Mouse (Mus musculus) embryonic facial prominence, embryonic 13.5 days (tissue): Measurements from ENCODE around the gene Fat2. TPM values are rescaled to one million over a fixed set of nuclear protein-coding genes. Genes with fewer than 3 reads are reported as not detected.

Experiments used
- ATAC-seq: fragments of 200-750 bp; cut with Nextera tagmentation; 2 replicates; pipeline ENCODE4 v1.8.0; 2017; ENCODE audit warnings: low read depth; ENCODE audit not compliant: insufficient number of reproducible peaks, insufficient read depth, low FRiP score, low TSS enrichment
- H3K27ac ChIP-seq: fragments of 300-500 bp; sonication (generic); 2 replicates; pipeline ENCODE4 v1.5.1; 2015; ENCODE audit warnings: moderate library complexity, mild to moderate bottlenecking, inconsistent platforms
- H3K27me3 ChIP-seq: fragments of 300-500 bp; sonication (generic); 2 replicates; pipeline ENCODE4 v1.6.1; 2015; ENCODE audit warnings: mild to moderate bottlenecking, inconsistent platforms
- H3K36me3 ChIP-seq: fragments of 300-500 bp; sonication (generic); 2 replicates; pipeline ENCODE4 v1.6.1; 2015; ENCODE audit warnings: mild to moderate bottlenecking, inconsistent platforms
- H3K4me1 ChIP-seq: fragments of 300-500 bp; sonication (generic); 2 replicates; pipeline ENCODE4 v1.6.1; 2015; ENCODE audit warnings: inconsistent platforms
- H3K4me2 ChIP-seq: fragments of 300-500 bp; sonication (generic); 2 replicates; pipeline ENCODE4 v1.6.1; 2015; ENCODE audit warnings: moderate library complexity, mild to moderate bottlenecking, inconsistent platforms
- H3K4me3 ChIP-seq: fragments of 300-500 bp; sonication (generic); 2 replicates; pipeline ENCODE4 v1.5.1; 2015; ENCODE audit warnings: mild to moderate bottlenecking, inconsistent platforms
- H3K9ac ChIP-seq: fragments of 300-500 bp; sonication (generic); 2 replicates; pipeline ENCODE4 v1.6.1; 2015; ENCODE audit warnings: mild to moderate bottlenecking, inconsistent platforms
- H3K9me3 ChIP-seq: fragments of 300-500 bp; sonication (generic); 2 replicates; pipeline ENCODE4 v1.6.1; 2016; ENCODE audit warnings: inconsistent platforms
- WGBS: fragments of 180-500 bp; shearing (Covaris S2); methylation state at CpG from one replicate; pipeline ENCODE4 v1.1.7; 2015; ENCODE audit warnings: mixed read lengths; 5-methylcytosine and 5-hydroxymethylcytosine counted together
- polyA plus RNA-seq: library from polyadenylated mRNA; unstranded; fragments of >200 nt; fragmentation: Nextera tagmentation; extraction: Ambion mirVana; gene quantifications from 2 replicates; pipeline ENCODE4 v1.2.1, GENCODE M21; 2015

Fat2 gene
- polyA plus RNA-seq, 1 experiment from 2014 or later, result 0.69 TPM

- Histone ChIP-seq H3K4me3 (no peak overlapping the region), H3K4me1 (no peaks in the 10 kb centered on the region), H3K4me2 (no peak overlapping the region), H3K36me3 (no peaks in the 10 kb centered on the region), H3K27ac (no peak overlapping the region), H3K9ac (no peak overlapping the region), H3K27me3 (no peaks in the 10 kb centered on the region), H3K9me3 (no peaks in the 10 kb centered on the region)
- WGBS, result 88% methylated on average over 7 of the region's 7 CpGs
- no peak for ATAC-seq
Observed at GRCm38 (mm10) chr11:55291901-55292300, 44.5 kb downstream of the Fat2 start.

- H3K9ac ChIP-seq, result no peak overlapping the region
- H3K27me3 ChIP-seq, result no peaks in the 10 kb centered on the region
- whole genome bisulfite sequencing, result 82% methylated on average over 5 of the region's 5 CpGs
- H3K36me3 ChIP-seq, result no peaks in the 10 kb centered on the region
- no peak overlapping the region for H3K27ac ChIP-seq
- no peak overlapping the region for H3K4me3 ChIP-seq
- no peak overlapping the region for H3K4me2 ChIP-seq
- no peaks in the 10 kb centered on the region for H3K4me1 ChIP-seq
- H3K9me3 ChIP-seq, result no peaks in the 10 kb centered on the region
- ATAC-seq, result no peak
Observed at GRCm38 (mm10) chr11:55289851-55290391, 46.4 kb downstream of the Fat2 start.

- Histone ChIP-seq H3K9ac (no peak overlapping the region), H3K27me3 (no peaks in the 10 kb centered on the region), H3K4me1 (no peaks in the 10 kb centered on the region), H3K27ac (no peak overlapping the region), H3K9me3 (no peaks in the 10 kb centered on the region), H3K36me3 (no peaks in the 10 kb centered on the region), H3K4me2 (no peak overlapping the region), H3K4me3 (no peak overlapping the region)
- ATAC-seq, result no peak
- WGBS, result 82% methylated on average over 6 of the region's 6 CpGs
Observed at GRCm38 (mm10) chr11:55274756-55275155, 61.6 kb downstream of the Fat2 start.

GRCm38 (mm10) chr11:55268580-55268979, 67.8 kb downstream of the Fat2 start:
- Histone ChIP-seq H3K27ac (no peak overlapping the region), H3K27me3 (no peaks in the 10 kb centered on the region), H3K4me1 (no peaks in the 10 kb centered on the region), H3K9ac (no peak overlapping the region), H3K4me3 (no peak overlapping the region), H3K36me3 (no peaks in the 10 kb centered on the region), H3K9me3 (no peaks in the 10 kb centered on the region), H3K4me2 (no peak overlapping the region)
- 87% methylated on average over 6 of the region's 6 CpGs for WGBS
- ATAC-seq, result no peak

- WGBS, result 44% methylated on average over 2 of the region's 2 CpGs
- H3K36me3 ChIP-seq, result no peaks in the 10 kb centered on the region
- no peaks in the 10 kb centered on the region for H3K9me3 ChIP-seq
- no peak overlapping the region for H3K27ac ChIP-seq
- no peaks in the 10 kb centered on the region for H3K27me3 ChIP-seq
- no peak for ATAC-seq
- no peak overlapping the region for H3K9ac ChIP-seq
- no peak overlapping the region for H3K4me3 ChIP-seq
- H3K4me1 ChIP-seq, result no peaks in the 10 kb centered on the region
- no peak overlapping the region for H3K4me2 ChIP-seq
Observed at GRCm38 (mm10) chr11:55265647-55266046, 70.7 kb downstream of the Fat2 start.

- Histone ChIP-seq H3K4me2 (no peak overlapping the region), H3K4me3 (no peak overlapping the region), H3K27me3 (no peaks in the 10 kb centered on the region), H3K27ac (no peak overlapping the region), H3K9ac (no peak overlapping the region), H3K9me3 (no peaks in the 10 kb centered on the region), H3K4me1 (no peaks in the 10 kb centered on the region), H3K36me3 (no peaks in the 10 kb centered on the region)
- 78% methylated on average over 2 of the region's 2 CpGs for WGBS
- ATAC-seq, result no peak
Observed at GRCm38 (mm10) chr11:55264318-55264717, 72.0 kb downstream of the Fat2 start.

- no peaks in the 10 kb centered on the region for H3K4me1 ChIP-seq
- no peak for ATAC-seq
- 68% methylated on average over 5 of the region's 5 CpGs for WGBS
Observed at GRCm38 (mm10) chr11:55262000-55262399, 74.4 kb downstream of the Fat2 start.

GRCm38 (mm10) chr11:55261105-55261504, 75.3 kb downstream of the Fat2 start:
- Histone ChIP-seq H3K36me3 (no peaks in the 10 kb centered on the region), H3K4me1 (no peaks in the 10 kb centered on the region), H3K9ac (no peak overlapping the region), H3K4me2 (no peak overlapping the region), H3K9me3 (no peaks in the 10 kb centered on the region), H3K27ac (no peak overlapping the region), H3K27me3 (no peaks in the 10 kb centered on the region), H3K4me3 (no peak overlapping the region)
- 83% methylated on average over 4 of the region's 4 CpGs for WGBS
- ATAC-seq, result no peak

More at GRCm38 (mm10) chr11:55262000-55262399, 74.4 kb downstream of the Fat2 start:
- Histone ChIP-seq H3K4me2 (no peak overlapping the region), H3K4me3 (no peak overlapping the region), H3K27me3 (no peaks in the 10 kb centered on the region), H3K36me3 (no peaks in the 10 kb centered on the region), H3K9ac (no peak overlapping the region), H3K9me3 (no peaks in the 10 kb centered on the region), H3K27ac (no peak overlapping the region)

- Histone ChIP-seq H3K4me3 (no peak overlapping the region), H3K9ac (no peak overlapping the region), H3K36me3 (no peaks in the 10 kb centered on the region), H3K9me3 (no peaks in the 10 kb centered on the region; the same call in 1 of the 2 replicates), H3K27me3 (no peaks in the 10 kb centered on the region), H3K4me1 (no peaks in the 10 kb centered on the region), H3K4me2 (no peak overlapping the region), H3K27ac (no peak overlapping the region)
- ATAC-seq, result no peak
- 89% methylated on average over 9 of the region's 9 CpGs for WGBS
Observed at GRCm38 (mm10) chr11:55253391-55253790, 83.0 kb downstream of the Fat2 start.

- Histone ChIP-seq H3K27ac (no peak overlapping the region), H3K4me2 (no peak overlapping the region), H3K9me3 (no peaks in the 10 kb centered on the region; the same call in 1 of the 2 replicates), H3K4me1 (no peaks in the 10 kb centered on the region), H3K36me3 (no peaks in the 10 kb centered on the region), H3K4me3 (no peak overlapping the region), H3K9ac (no peak overlapping the region), H3K27me3 (no peaks in the 10 kb centered on the region)
- 87% methylated on average over 6 of the region's 6 CpGs for WGBS
- no peak for ATAC-seq
Observed at GRCm38 (mm10) chr11:55250527-55250926, 85.8 kb downstream of the Fat2 start.

- no peak overlapping the region for H3K4me3 ChIP-seq
- no peaks in the 10 kb centered on the region for H3K4me1 ChIP-seq
- H3K36me3 ChIP-seq, result no peaks in the 10 kb centered on the region
- H3K27me3 ChIP-seq, result no peaks in the 10 kb centered on the region
- H3K27ac ChIP-seq, result no peak overlapping the region
- H3K9ac ChIP-seq, result no peak overlapping the region
- no peaks in the 10 kb centered on the region for H3K9me3 ChIP-seq
- WGBS, result 67% methylated on average over 7 of the region's 7 CpGs
- no peak overlapping the region for H3K4me2 ChIP-seq
- ATAC-seq, result no peak
Observed at GRCm38 (mm10) chr11:55240556-55240955, 95.8 kb downstream of the Fat2 start.

GRCm38 (mm10) chr11:55239496-55239895, 96.9 kb downstream of the Fat2 start:
- no peak overlapping the region for H3K9ac ChIP-seq
- H3K9me3 ChIP-seq, result no peaks in the 10 kb centered on the region
- H3K4me2 ChIP-seq, result no peak overlapping the region
- ATAC-seq, result no peak
- no peak overlapping the region for H3K4me3 ChIP-seq
- no peaks in the 10 kb centered on the region for H3K27me3 ChIP-seq
- H3K4me1 ChIP-seq, result no peaks in the 10 kb centered on the region
- WGBS, result 70% methylated on average over 3 of the region's 3 CpGs
- no peak overlapping the region for H3K27ac ChIP-seq
- H3K36me3 ChIP-seq, result no peaks in the 10 kb centered on the region
